Mouse (Mus musculus): ENCODE data around the gene Spata9. TPM values are rescaled to one million over a fixed set of nuclear protein-coding genes. Genes with fewer than 3 reads are reported as not detected.
"Not testable (repeated sequence)": the region's sequence is repeated elsewhere in the genome, so short reads cannot be mapped to it uniquely, and the experiment has no call there.

Spata9 gene
- total RNA-seq (2021), result under 1 TPM in 1 of 2 experiments, not detected in 1; 0.37 TPM

GRCm38 (mm10) chr13:75966850-75967249 is at the start of gene Spata9:
TSS of gene Spata9 (plus strand) at chr13:75967150.
- no peak for DNase-seq (ENCODE audit: low spot score in 2 of 2)
- intact Hi-C loops (cut with DNase I), result no loop called here

- intact Hi-C loops (cut with DNase I), result no loop called here
- DNase-seq (ENCODE audit: low spot score in 2 of 2), result no peak
Measured at GRCm38 (mm10) chr13:75927951-75928350, 39.0 kb upstream of the Spata9 start.

GRCm38 (mm10) chr13:75929071-75929470 is 37.9 kb upstream of the Spata9 start:
- intact Hi-C loops (cut with DNase I); DNase-seq (ENCODE audit: low spot score in 2 of 2): not testable (repeated sequence)

GRCm38 (mm10) chr13:75930023-75930422 is 36.9 kb upstream of the Spata9 start:
- intact Hi-C loops (cut with DNase I), result no loop called here
- no peak for DNase-seq (ENCODE audit: low spot score in 2 of 2)

- no peak for DNase-seq (ENCODE audit: low spot score in 2 of 2)
- intact Hi-C loops (cut with DNase I), result no loop called here
Measured at GRCm38 (mm10) chr13:75930660-75931059, 36.3 kb upstream of the Spata9 start.

- peak; percentile 48 to 50 for DNase-seq (ENCODE audit: low spot score in 2 of 2)
Measured at GRCm38 (mm10) chr13:75931073-75931472, 35.9 kb upstream of the Spata9 start.

GRCm38 (mm10) chr13:75933287-75933686 is 33.7 kb upstream of the Spata9 start:
- no peak for DNase-seq (ENCODE audit: low spot score in 2 of 2)
- intact Hi-C loops (cut with DNase I), result no loop called here

More at GRCm38 (mm10) chr13:75931073-75931472, 35.9 kb upstream of the Spata9 start:
- intact Hi-C loops (cut with DNase I), result no loop called here

- DNase-seq (ENCODE audit: low spot score in 2 of 2), result no peak
- intact Hi-C loops (cut with DNase I), result no loop called here
Measured at GRCm38 (mm10) chr13:75938866-75939265, 28.1 kb upstream of the Spata9 start.

- peak in 1 of 2 experiments; percentile 4 for DNase-seq (ENCODE audit: low spot score in 2 of 2)
- intact Hi-C loops (cut with DNase I), result loop anchor here (5.0 kb wide), 2 partner anchors 116 to 234 kb away; partner anchors contain the start of genes Ell2 and Gpr150
Measured at GRCm38 (mm10) chr13:75940791-75941517, 26.0 kb upstream of the Spata9 start.

- peak in 1 of 2 experiments; percentile 17 for DNase-seq (ENCODE audit: low spot score in 2 of 2)
- intact Hi-C loops (cut with DNase I), result loop anchor here (5.0 kb wide), 2 partner anchors 116 to 234 kb away; partner anchors contain the start of genes Ell2 and Gpr150
Measured at GRCm38 (mm10) chr13:75941518-75942295, 25.2 kb upstream of the Spata9 start.

GRCm38 (mm10) chr13:75942731-75943130 is 24.2 kb upstream of the Spata9 start:
- intact Hi-C loops (cut with DNase I), result loop anchor here (1.0 to 5.0 kb wide), 3 partner anchors 76 to 235 kb away; partner anchors contain the start of genes Ell2, Gpr150 and Rfesd
- no peak for DNase-seq (ENCODE audit: low spot score in 2 of 2)

- DNase-seq (ENCODE audit: low spot score in 2 of 2), result peak; percentile 67 to 68
- intact Hi-C loops (cut with DNase I), result loop anchor here (1.0 to 5.0 kb wide), 3 partner anchors 75 to 236 kb away; partner anchors contain the start of genes Ell2, Gpr150 and Rfesd
Measured at GRCm38 (mm10) chr13:75943189-75944043, 23.5 kb upstream of the Spata9 start, which contains the start of gene Rhobtb3. TSS of gene Rhobtb3 (minus strand) at chr13:75943925.

- intact Hi-C loops (cut with DNase I), result loop anchor here (5.0 kb wide), 2 partner anchors 113 to 237 kb away; partner anchors contain the start of genes Ell2 and Gpr150
- DNase-seq (ENCODE audit: low spot score in 2 of 2), result no peak
Measured at GRCm38 (mm10) chr13:75944044-75944820, 22.7 kb upstream of the Spata9 start.

GRCm38 (mm10) chr13:75950295-75950694 is 16.7 kb upstream of the Spata9 start:
- intact Hi-C loops (cut with DNase I), result no loop called here
- no peak for DNase-seq (ENCODE audit: low spot score in 2 of 2)

- DNase-seq (ENCODE audit: low spot score in 2 of 2), result no peak
- intact Hi-C loops (cut with DNase I), result no loop called here
Measured at GRCm38 (mm10) chr13:75955357-75955992, 11.5 kb upstream of the Spata9 start.

- DNase-seq (ENCODE audit: low spot score in 2 of 2), result no peak
- intact Hi-C loops (cut with DNase I), result no loop called here
Measured at GRCm38 (mm10) chr13:75974481-75974880, 7.5 kb downstream of the Spata9 start.

- no peak for DNase-seq (ENCODE audit: low spot score in 2 of 2)
Measured at GRCm38 (mm10) chr13:75975629-75976028, 8.7 kb downstream of the Spata9 start.

GRCm38 (mm10) chr13:75976218-75976617 is 9.3 kb downstream of the Spata9 start:
- DNase-seq (ENCODE audit: low spot score in 2 of 2), result no peak
- intact Hi-C loops (cut with DNase I), result no loop called here

More at GRCm38 (mm10) chr13:75975629-75976028, 8.7 kb downstream of the Spata9 start:
- intact Hi-C loops (cut with DNase I), result no loop called here

All from left cerebral cortex, postnatal 25 days (tissue).